Mouse (Mus musculus) E14TG2a.4 (cell line): ENCODE data around the gene Tenm4.

Source experiments
- CTCF ChIP-seq: conservative IDR thresholded peaks from 2 replicates; pipeline ENCODE4 v1.5.1; 2014; ENCODE audit warnings: low read length
- NANOG ChIP-seq: IDR thresholded peaks from 2 replicates; pipeline ENCODE4 v1.6.1; 2014; ENCODE audit warnings: borderline replicate concordance, low read length, mixed read lengths
- POU5F1 ChIP-seq: IDR thresholded peaks from 2 replicates; pipeline ENCODE4 v1.6.1; 2014; ENCODE audit warnings: low read length, borderline replicate concordance

DNA sequence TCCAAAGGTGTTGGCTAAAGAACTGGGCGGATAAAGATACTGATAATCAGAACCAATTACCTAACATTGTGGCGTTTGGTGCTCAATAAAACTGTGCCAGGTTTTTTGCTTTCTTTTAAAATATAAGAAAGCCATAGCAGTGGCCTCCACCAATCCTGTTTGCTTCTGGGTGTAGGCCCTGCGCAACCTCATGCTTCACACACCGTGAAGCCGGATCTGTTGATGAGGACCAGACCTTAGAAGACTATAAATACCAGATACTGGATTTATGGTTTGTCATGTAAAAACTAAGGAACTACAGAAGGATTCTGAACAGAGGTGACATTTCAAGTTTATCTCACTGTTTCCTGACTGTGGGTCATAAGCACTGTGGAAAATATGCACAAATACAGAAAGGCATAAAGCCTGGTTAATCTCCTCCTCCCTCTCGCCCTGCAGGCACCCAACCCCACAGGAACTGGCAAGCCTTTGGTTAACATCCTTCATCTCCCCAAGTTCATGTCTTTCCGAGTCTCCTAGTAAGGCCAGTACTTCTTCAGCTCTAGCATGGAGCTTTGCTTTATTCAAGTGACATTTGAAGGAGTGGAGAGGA is 340.1 kb downstream of the Tenm4 start:
- TF ChIP-seq CTCF (no peak), POU5F1 (no peak), NANOG (no peak)
